Mouse (Mus musculus): ENCODE measurements around the gene Slco2a1.

DNA sequence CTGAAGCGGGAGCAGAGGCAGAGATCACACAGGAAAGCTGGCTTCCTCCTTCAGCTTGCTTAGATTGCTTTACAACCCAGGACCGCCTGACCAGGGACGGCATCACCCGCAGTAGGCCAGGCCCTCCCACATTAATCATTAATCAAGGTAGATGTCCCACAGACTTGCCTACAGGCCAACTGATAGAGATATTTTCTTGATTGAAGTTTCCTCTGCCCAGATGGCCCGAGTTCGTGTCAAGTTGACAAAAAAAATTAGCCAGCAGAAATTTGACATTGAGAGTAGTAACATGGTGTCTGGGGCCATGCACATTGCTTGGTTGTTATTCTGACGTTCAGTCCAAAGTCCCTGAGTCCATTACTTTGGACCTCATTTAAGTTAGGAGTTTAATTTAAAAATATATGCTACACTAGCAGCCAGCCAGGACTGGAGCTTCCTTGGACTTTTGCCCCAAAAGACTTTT, 60.6 kb downstream of the Slco2a1 start:
- TF ChIP-seq POLR2A (IDR thresholded peaks at IDR 0.05; ENCODE audit: control insufficient read depth, low read depth, low read length) (no peak), CTCF (IDR thresholded peaks at IDR 0.05; ENCODE audit: control insufficient read depth, insufficient read depth, insufficient replicate concordance, low read depth, low read length) (no peak)
